Mouse (Mus musculus) CH12.LX (cell line): ENCODE results near the gene Mbl1. TPM values are rescaled to one million over a fixed set of nuclear protein-coding genes. Genes with fewer than 3 reads are reported as not detected.
A peak's percentile ranks its signal among the peaks of the same experiment; 100 is the strongest.

Experiments used
- DNase-seq: peaks from one replicate; pipeline ENCODE4 v3.0.0-alpha.2; 2013; ENCODE audit errors: extremely low read depth
- H3K27ac ChIP-seq: 2 replicates; pipeline ENCODE4 v1.5.1; 2012; ENCODE audit warnings: low read depth, mild to moderate bottlenecking, control low read depth, moderate library complexity; ENCODE audit not compliant: insufficient read depth
- H3K27me3 ChIP-seq: replicated peaks from 2 replicates; pipeline ENCODE3; 2012; ENCODE audit warnings: inconsistent platforms
- H3K36me3 ChIP-seq, 2 experiments: replicated peaks in 1 of 2; 2 replicates each; pipeline versions ENCODE3 to v1.6.1; 2012; ENCODE audit warnings: inconsistent platforms in 1 of 2, low read length in 1 of 2, mild to moderate bottlenecking in 1 of 2, mixed read lengths in 1 of 2, moderate library complexity in 1 of 2; ENCODE audit not compliant: control insufficient read depth in 1 of 2, insufficient read depth in 1 of 2
- H3K4me1 ChIP-seq, 2 experiments: 2 replicates each; pipeline ENCODE4 v1.6.1; 2012; ENCODE audit warnings: inconsistent platforms in 1 of 2, moderate library complexity in 1 of 2; ENCODE audit not compliant: insufficient read depth in 2 of 2, control insufficient read depth in 1 of 2
- H3K4me2 ChIP-seq: 2 replicates; pipeline ENCODE4 v1.6.1; 2012; ENCODE audit warnings: low read depth, mild to moderate bottlenecking, control low read depth; ENCODE audit not compliant: poor library complexity, insufficient read depth, severe bottlenecking
- H3K4me3 ChIP-seq, 3 experiments: fragments of 150-350 bp in 1 of 3; sonication (generic) in 1 of 3; replicated peaks in 1 of 3; 2 replicates each; pipeline versions ENCODE3 to v1.5.1; 2011 to 2012; ENCODE audit warnings: low read depth in 2 of 3, low read length in 2 of 3, mild to moderate bottlenecking in 2 of 3, moderate library complexity in 2 of 3, control low read depth in 1 of 3, improper control_type of control experiment in 1 of 3, inconsistent platforms in 1 of 3, mixed read lengths in 1 of 3; ENCODE audit not compliant: poor library complexity in 1 of 3
- H3K79me2 ChIP-seq: replicated peaks from 2 replicates; pipeline ENCODE4 v1.6.1; 2012; ENCODE audit warnings: mild to moderate bottlenecking, moderate library complexity; ENCODE audit not compliant: control insufficient read depth, poor library complexity, insufficient read depth, severe bottlenecking; ENCODE audit errors: extremely low read depth
- H3K9ac ChIP-seq: 2 replicates; pipeline ENCODE4 v1.6.1; 2012; ENCODE audit warnings: low read depth, mild to moderate bottlenecking, control low read depth, moderate library complexity; ENCODE audit not compliant: insufficient read depth
- H3K9me3 ChIP-seq: replicated peaks from 2 replicates; pipeline ENCODE3; 2012; ENCODE audit warnings: low read length, inconsistent platforms, mixed read lengths
- BHLHE40 ChIP-seq: IDR thresholded peaks from 2 replicates; pipeline ENCODE4 v1.6.1; 2011; ENCODE audit warnings: mild to moderate bottlenecking, low read depth, low read length, improper control_type of control experiment
- CHD2 ChIP-seq: IDR thresholded peaks from 2 replicates; pipeline ENCODE4 v1.6.1; 2011; ENCODE audit warnings: low read length, improper control_type of control experiment
- CTCF ChIP-seq, 2 experiments: IDR thresholded peaks in 1 of 2; conservative IDR thresholded peaks in 1 of 2; 2 replicates each; pipeline ENCODE4 v1.5.1; 2011 to 2012; ENCODE audit warnings: low read depth in 2 of 2, low read length in 2 of 2, improper control_type of control experiment in 1 of 2, inconsistent platforms in 1 of 2, mild to moderate bottlenecking in 1 of 2, moderate library complexity in 1 of 2
- GABPA ChIP-seq: IDR thresholded peaks from 2 replicates; pipeline ENCODE4 v1.6.1; 2012; ENCODE audit warnings: low read depth, low read length, improper control_type of control experiment, inconsistent platforms; ENCODE audit not compliant: insufficient replicate concordance
- IRF4 ChIP-seq: IDR thresholded peaks from 2 replicates; pipeline ENCODE4 v1.6.1; 2014; ENCODE audit warnings: low read depth, mild to moderate bottlenecking, inconsistent platforms, low read length, improper control_type of control experiment
- JUN ChIP-seq: IDR thresholded peaks from 2 replicates; pipeline ENCODE4 v1.6.1; 2011; ENCODE audit warnings: low read depth, mild to moderate bottlenecking, low read length, improper control_type of control experiment, moderate library complexity; ENCODE audit not compliant: insufficient read depth
- MAZ ChIP-seq: IDR thresholded peaks from 2 replicates; pipeline ENCODE4 v1.6.1; 2012; ENCODE audit warnings: low read depth, mild to moderate bottlenecking, inconsistent platforms, low read length, improper control_type of control experiment, moderate library complexity
- MEF2A ChIP-seq: IDR thresholded peaks from 2 replicates; pipeline ENCODE4 v1.6.1; 2014; ENCODE audit warnings: low read depth, mild to moderate bottlenecking, inconsistent platforms, low read length, improper control_type of control experiment, borderline replicate concordance
- MYC ChIP-seq: IDR thresholded peaks from 2 replicates; pipeline ENCODE4 v1.6.1; 2011; ENCODE audit warnings: low read depth, mild to moderate bottlenecking, improper control_type of control experiment, low read length
- PAX5 ChIP-seq: IDR thresholded peaks from 2 replicates; pipeline ENCODE4 v1.6.1; 2012; ENCODE audit warnings: low read length, inconsistent platforms, mixed read lengths
- POLR2A ChIP-seq: IDR thresholded peaks from 2 replicates; pipeline ENCODE4 v1.6.1; 2011; ENCODE audit warnings: low read depth, mild to moderate bottlenecking, improper control_type of control experiment, low read length
- POLR2AphosphoS2 ChIP-seq: IDR thresholded peaks from 2 replicates; pipeline ENCODE4 v1.6.1; 2011; ENCODE audit warnings: low read depth, low read length, improper control_type of control experiment
- RAD21 ChIP-seq: IDR thresholded peaks from 2 replicates; pipeline ENCODE4 v1.6.1; 2011; ENCODE audit warnings: low read depth, mild to moderate bottlenecking, low read length, improper control_type of control experiment, moderate library complexity
- SIN3A ChIP-seq: IDR thresholded peaks from 2 replicates; pipeline ENCODE4 v1.6.1; 2012; ENCODE audit warnings: low read length, improper control_type of control experiment, inconsistent platforms
- SMC3 ChIP-seq: IDR thresholded peaks from 2 replicates; pipeline ENCODE4 v1.6.1; 2011; ENCODE audit warnings: low read depth, low read length, improper control_type of control experiment
- UBTF ChIP-seq: IDR thresholded peaks from 2 replicates; pipeline ENCODE4 v1.6.1; 2012; ENCODE audit warnings: low read depth, mild to moderate bottlenecking, inconsistent platforms, low read length, improper control_type of control experiment, moderate library complexity
- ZC3H11A ChIP-seq: IDR thresholded peaks from 2 replicates; pipeline ENCODE4 v1.6.1; 2012; ENCODE audit warnings: low read depth, mild to moderate bottlenecking, inconsistent platforms, low read length, improper control_type of control experiment
- ZKSCAN1 ChIP-seq: IDR thresholded peaks from 2 replicates; pipeline ENCODE4 v1.6.1; 2012; ENCODE audit warnings: low read depth, inconsistent platforms, low read length, improper control_type of control experiment, borderline replicate concordance
- ZNF384 ChIP-seq: IDR thresholded peaks from 2 replicates; pipeline ENCODE4 v1.6.1; 2012; ENCODE audit warnings: low read depth, low read length, improper control_type of control experiment, inconsistent platforms
- dilution Hi-C: fragments of 300-500 bp; cut with MboI; formaldehyde crosslinking; loops from 2 replicates; pipeline ENCODE4 v1.14.3; 2020; ENCODE audit warnings: low sequenced_read_pairs; ENCODE audit not compliant: extremely low pct_unique_long_range_greater_than_20kb, extremely low pct_ligation_motif_present
- in situ Hi-C: fragments of 300-500 bp; cut with MboI; formaldehyde crosslinking; loops from 3 replicates; pipeline ENCODE4 v1.14.3; 2019; ENCODE audit warnings: low sequenced_read_pairs, low pct_ligation_motif_present, low pct_unique_long_range_greater_than_20kb, mixed read lengths
- polyA plus RNA-seq: library from polyadenylated mRNA; unstranded; fragments of >175 nt; gene quantifications from 2 replicates; pipeline ENCODE4 v1.2.1, GENCODE M21; 2012; ENCODE audit warnings: low read depth; ENCODE audit not compliant: insufficient read length
- total RNA-seq, 2 experiments: library from RNA; depleted of rRNA; stranded (reverse); fragments of 300-350 nt in 1 of 2; fragments of >200 nt in 1 of 2; gene quantifications; 2 replicates each; pipeline ENCODE4 v1.2.3; 2012 to 2014

Gene Mbl1
- total and polyA plus RNA-seq, 3 experiments = not detected

GRCm38 (mm10) chr14:41124683-41125082, 26.6 kb upstream of the Mbl1 start:
- H3K4me3 ChIP-seq = no peak overlapping the region
- DNase-seq = no peak
- H3K79me2 ChIP-seq = no peaks in the 10 kb centered on the region
- H3K36me3 ChIP-seq = no peaks in the 10 kb centered on the region
- no peak overlapping the region for H3K9ac ChIP-seq
- TF ChIP-seq ZC3H11A (no peak), PAX5 (no peak), CTCF (conservative IDR thresholded peaks at IDR 0.05 in 1 of 2, IDR thresholded peaks at IDR 0.05 in 1 of 2; ENCODE audit: low read depth in 2 of 2, low read length in 2 of 2) (no peak), RAD21 (no peak), MYC (no peak), POLR2AphosphoS2 (no peak), BHLHE40 (no peak), IRF4 (no peak), GABPA (no peak), ZKSCAN1 (no peak), SIN3A (no peak), JUN (no peak), MEF2A (no peak), CHD2 (no peak), MAZ (no peak), ZNF384 (no peak)
- in situ Hi-C loops (loop anchor here (5.0 kb wide), 2 partner anchors 32 to 33 kb away; no protein-coding TSS in a partner anchor), dilution Hi-C loops (no loop called here)
- no peak overlapping the region for H3K27ac ChIP-seq
- no peaks in the 10 kb centered on the region for H3K9me3 ChIP-seq
- no peak overlapping the region for H3K4me2 ChIP-seq
- no peaks in the 10 kb centered on the region for H3K27me3 ChIP-seq
- no peaks in the 10 kb centered on the region for H3K4me1 ChIP-seq

- H3K9me3 ChIP-seq = no peaks in the 10 kb centered on the region
- H3K4me2 ChIP-seq = no peak overlapping the region
- dilution Hi-C loops = no loop called here
- H3K9ac ChIP-seq = no peak overlapping the region
- no peaks in the 10 kb centered on the region for H3K79me2 ChIP-seq
- TF ChIP-seq MEF2A = no peak
- peak; percentile 82 for TF ChIP-seq RAD21
- TF ChIP-seq UBTF = no peak
- TF ChIP-seq POLR2A = no peak
- peak; percentile 75 for TF ChIP-seq SMC3
- peak; percentile 47 to 88; a peak in 3 of 4 replicates for TF ChIP-seq CTCF (conservative IDR thresholded peaks at IDR 0.05 in 1 of 2, IDR thresholded peaks at IDR 0.05 in 1 of 2; ENCODE audit: low read depth in 2 of 2, low read length in 2 of 2)
- DNase-seq = peak; percentile 60
- H3K27me3 ChIP-seq = no peaks in the 10 kb centered on the region
- H3K36me3 ChIP-seq = no peaks in the 10 kb centered on the region
- no peaks in the 10 kb centered on the region; a peak in 1 of 4 replicates for H3K4me1 ChIP-seq
- no peak overlapping the region for H3K27ac ChIP-seq
- no peak overlapping the region for H3K4me3 ChIP-seq
- in situ Hi-C loops = loop anchor here (5.0 kb wide), 1 partner anchor 36 kb away; no protein-coding TSS in a partner anchor
These were observed 23.3 kb upstream of the Mbl1 start for GRCm38 (mm10) chr14:41127997-41128396.
